Mouse (Mus musculus) ovary, postnatal 36 days (tissue): Measurements from ENCODE around the gene Tcf7l1.

ENCODE experiments used
- DNase-seq: peaks from one replicate; pipeline ENCODE4 v3.0.0; 2022; ENCODE audit warnings: low spot score, mixed read lengths

The Tcf7l1 gene

DNA sequence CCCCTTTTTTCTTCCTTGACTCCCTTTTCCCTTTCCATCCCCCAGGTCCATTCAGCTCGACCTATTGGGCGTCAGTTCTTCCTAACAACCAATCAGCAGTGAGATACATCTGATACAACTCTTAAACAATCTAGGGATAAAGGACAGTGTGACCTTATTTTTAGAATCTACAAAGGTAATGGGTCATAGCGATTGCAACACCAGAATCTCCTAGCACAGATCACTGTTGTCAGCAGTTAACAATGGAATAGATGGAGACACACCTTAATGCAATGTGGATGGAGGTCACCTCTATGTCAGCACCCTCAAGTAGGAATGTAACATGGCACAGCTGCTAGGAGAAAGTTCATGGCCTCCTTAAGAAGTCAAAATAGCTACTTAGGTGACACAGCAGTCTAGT lies 166.1 kb downstream of the Tcf7l1 start:
- DNase-seq: no peak

DNA sequence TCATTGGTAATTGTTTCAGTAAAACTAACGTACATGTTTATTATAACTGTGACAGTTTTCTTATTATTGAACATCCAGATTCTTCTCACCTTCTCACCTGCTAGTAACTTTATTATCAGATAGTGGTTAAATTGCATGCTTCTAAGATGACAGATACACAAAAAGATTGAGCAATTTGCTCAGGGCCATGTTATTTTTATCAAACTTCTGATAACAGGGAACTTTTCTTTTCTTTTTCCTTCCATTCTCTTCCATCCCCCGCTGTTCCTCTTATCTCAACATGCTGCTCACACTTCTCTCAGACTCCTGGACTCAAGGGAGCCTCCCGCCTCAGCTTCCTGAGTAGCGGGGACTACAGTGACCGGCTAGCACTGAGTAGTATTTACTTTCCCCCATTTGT lies 168.1 kb downstream of the Tcf7l1 start:
- DNase-seq: no peak

DNA sequence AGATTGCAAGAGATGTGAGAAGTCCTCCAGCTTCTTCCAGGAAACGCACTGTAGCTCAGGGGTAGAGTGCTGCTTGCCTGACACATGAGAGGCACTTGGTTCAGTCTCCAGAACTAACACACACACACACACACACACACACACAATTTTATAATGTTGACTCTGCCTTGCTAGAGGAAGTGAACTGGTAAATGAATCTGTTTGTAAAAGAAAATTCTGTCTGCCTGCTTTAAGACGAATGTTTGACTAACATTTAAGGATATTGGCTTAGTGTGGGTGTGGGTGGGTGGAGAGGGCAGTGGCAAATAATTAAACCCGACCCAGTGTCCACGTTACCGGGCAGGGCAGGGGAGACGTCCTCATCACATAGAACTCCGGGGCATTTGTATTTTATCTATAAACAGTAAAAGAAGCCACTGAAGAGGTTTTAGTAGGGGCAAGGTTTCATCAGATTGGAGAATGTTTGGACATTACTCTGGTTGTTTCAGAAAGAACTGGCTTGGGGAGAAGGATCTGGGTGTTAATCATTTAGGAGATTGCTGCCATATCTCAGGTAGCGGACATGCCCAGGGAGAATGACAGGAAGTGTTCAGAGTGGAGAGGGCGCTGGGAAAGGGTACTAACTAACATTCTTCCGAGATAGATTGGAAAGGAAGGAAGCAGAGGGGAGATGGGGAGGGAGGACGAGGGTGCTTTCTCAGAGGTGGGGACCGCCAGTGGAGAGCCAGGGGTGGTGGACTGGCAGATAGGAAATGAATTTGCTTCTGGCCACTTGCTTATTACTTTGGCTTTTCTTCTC lies 169.1 kb downstream of the Tcf7l1 start:
- DNase-seq: no peak

DNA sequence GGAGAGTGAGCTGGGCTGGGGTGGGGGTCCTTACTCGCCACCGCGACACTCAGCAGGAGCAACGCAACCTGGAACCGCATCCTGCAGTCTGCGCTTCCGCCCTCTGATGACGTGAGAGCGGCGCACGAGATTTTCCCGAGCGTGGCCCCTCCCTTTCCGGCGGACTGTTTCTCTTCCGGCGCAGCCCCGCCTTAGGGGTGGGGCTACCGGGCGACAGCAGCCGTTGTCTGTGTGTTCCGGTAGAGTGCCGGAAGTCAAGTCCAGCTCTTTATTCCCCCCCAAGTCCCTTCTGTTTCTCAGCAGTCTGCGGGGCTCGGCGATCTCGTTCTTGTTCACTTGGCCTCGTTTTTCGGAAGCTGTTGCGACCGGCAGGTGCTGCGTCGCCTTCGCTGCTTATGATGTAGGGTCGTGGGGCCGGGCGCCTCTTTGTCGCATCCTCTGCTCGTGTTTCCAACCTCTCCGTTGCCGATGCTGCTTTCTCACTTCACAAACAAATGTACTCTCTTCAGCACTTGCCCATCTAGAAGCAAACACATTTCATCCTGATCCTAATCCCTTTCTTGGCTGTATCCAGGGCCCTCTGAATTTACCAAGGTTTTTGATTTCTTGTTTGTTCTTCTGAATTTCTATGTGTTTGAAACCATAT lies 172.3 kb downstream of the Tcf7l1 start, which contains the start of gene Tgoln1:
Gene Tgoln1 (minus strand): TSS at position 358 of the 646 bp plus-strand sequence.
- DNase-seq: peak; percentile 92

DNA sequence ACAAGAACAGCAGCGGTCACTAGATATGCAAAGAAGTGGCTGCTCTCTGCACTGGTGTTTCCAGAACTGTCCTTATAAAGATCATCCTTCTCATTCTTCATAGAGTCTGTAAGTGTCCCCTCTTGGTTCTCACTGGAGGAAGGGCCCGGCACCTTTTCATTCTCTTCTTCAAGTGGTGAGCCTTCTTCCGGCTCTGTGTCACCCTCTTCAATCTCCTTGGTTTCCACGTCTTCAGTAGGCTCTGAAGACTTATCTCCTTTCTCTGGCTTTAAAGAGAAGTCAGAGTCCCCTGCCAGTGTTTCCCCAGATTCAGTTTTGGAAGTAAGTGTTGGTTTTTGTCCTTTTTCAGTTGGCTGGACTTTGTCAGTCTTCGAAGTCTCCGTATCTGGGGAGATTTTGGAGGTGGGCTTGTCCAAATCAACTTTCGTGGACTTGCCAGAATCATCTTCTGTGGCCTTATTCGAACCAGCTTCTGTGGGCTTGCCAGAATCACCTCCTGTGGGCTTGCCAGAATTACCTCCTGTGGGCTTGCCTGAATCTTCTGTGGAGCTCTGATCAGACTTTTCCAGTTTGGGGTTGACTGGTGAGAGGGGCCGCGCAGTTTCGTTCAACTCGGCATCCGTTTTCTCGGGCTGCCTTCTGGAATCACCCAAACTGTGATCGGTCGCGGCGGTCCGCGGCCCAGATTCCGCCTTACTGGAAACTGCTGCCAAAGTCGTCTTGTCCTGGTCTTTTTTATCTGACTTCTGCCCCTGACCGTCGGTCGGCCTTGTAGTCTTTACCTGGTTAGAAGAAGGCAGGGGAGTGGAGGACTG lies 173.3 kb downstream of the Tcf7l1 start:
- no peak for DNase-seq

DNA sequence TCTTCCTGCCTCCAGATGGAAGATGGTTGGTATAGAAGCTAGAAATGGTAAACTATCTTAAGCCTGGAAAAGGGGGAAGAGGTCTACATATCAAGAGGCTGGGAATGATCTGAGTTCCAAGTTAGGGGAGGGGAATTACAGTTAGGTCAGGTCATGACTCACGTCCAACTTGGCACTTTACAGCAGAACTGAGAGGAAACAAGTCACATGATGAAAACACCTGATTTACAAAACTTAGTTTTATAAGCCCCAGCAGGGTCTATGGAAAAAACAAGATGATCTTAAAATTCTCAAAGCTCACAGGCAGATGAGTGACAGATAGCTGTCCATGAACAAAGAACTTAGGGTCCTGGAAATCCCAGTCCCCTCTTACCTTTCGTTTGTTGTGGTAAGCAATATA lies 173.9 kb downstream of the Tcf7l1 start:
- DNase-seq: no peak

DNA sequence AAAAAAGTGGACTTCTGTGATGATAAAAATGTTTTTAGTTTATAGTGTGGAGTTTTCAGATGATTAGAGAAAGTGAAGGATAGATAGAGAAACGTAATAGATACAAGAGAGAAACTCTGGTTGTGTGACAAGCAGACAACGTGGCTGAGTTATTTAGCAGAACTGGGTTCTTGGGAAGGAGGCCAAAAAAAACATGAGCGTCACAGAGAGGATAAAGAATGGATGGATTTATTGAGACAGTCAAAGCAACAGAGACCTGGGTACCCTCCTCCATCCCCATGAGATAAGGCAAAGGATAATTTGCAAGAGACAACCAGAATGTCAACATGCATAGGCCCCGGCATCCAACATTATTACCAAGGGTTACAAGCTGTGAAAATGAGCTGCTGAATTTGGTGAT lies 178.8 kb downstream of the Tcf7l1 start:
- DNase-seq: no peak

DNA sequence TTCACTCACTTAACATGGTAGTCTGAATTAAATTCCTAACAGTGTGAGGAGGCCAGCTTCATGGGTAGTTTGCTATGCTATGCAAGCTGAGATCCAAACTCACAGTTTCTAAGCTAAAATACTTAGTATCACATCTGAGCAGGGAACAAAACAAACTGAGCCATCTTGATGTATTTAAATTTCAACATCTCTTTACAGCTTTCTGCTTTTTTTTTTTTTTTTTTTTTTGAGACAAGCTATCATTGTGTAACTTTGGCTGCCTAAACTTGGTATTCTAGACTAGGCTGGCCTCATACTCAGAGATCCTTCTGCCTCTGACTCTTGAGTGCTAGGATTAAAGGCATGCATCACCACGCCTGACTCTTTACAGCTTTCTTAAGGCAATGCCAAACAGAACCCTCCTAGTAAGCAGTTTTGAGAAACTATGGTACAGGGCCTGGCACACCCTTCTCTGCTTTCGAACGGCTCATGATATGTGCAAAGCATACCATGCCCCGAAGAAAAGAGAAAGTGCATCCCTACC lies 180.3 kb downstream of the Tcf7l1 start:
- no peak for DNase-seq

DNA sequence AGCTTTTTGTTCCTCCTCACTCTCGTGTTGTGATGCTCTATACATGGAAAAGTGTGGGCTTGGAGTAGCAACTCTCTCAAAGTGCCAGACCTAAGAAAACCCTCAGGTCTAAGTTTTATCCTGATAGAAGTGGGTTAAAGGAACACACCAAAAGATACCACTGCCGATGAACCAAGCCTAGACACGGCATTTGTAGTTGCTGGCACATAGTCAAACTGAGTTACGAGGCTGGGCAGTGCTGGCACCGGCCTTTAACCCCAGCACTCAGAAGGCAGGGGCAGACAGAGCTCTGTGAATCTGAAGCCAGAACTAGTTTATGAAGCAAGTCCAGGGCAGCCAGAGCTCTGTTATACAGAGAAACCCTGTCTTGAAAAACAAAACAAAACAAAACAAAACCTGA lies 181.4 kb downstream of the Tcf7l1 start:
- DNase-seq: no peak

DNA sequence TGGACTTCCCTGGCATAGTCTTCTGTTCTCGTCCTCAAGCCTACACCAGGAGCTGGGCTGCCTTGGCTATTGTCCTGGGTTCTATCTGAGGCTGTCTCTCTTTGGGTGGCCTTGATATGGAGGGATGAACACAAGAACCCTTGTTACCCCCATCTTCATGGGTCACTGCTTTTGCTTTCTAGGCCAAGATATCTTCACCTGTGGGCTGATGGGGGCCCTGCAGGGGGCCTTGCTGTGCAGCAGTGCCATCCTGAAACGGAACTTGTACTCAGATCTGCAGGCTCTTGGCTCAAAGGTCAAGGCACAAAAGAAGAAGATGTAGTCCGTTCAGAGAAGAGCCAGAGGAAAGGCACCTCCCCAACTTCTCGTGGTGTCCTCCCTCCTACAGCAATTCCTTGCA lies 182.0 kb downstream of the Tcf7l1 start:
- no peak for DNase-seq

DNA sequence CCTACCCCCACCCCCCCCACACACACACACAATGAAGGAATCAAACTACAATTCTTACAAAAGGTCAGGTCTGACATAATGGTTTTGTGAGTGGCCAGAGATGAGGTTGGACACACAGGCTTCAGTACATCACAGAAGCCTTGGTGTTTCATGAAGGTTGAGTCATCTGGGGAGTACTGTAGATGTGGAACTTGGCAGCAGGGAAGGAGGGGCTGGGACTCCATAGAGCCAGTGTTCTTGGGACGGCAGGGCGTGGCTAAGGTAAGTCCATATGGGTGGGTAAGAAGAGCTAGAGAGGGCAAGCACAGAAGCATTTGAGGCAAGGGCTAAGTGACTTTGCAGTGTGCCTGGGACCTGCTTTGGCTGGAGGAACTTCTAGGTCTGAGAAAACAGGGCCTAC lies 185.0 kb downstream of the Tcf7l1 start:
- DNase-seq: no peak

DNA sequence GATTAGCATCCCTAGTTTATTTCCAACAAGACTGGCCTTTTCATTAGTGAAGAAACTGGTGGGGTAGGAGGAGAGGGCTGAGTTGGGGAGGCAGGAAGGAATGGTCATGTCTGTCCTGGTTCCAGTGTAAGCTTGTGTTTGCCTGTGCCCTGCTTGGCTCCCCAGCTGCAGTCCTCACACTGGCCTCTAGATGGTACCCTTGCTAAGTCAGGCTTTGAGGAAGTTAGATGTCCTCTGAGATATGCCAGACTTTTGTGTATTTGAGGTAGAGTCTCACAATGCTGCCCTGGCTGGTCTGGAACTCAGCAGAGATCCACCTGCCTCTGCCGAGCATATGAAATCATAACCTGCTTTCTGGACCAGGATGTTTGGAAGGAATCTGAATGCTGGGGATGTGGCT lies 187.3 kb downstream of the Tcf7l1 start:
- DNase-seq: peak; percentile 71

DNA sequence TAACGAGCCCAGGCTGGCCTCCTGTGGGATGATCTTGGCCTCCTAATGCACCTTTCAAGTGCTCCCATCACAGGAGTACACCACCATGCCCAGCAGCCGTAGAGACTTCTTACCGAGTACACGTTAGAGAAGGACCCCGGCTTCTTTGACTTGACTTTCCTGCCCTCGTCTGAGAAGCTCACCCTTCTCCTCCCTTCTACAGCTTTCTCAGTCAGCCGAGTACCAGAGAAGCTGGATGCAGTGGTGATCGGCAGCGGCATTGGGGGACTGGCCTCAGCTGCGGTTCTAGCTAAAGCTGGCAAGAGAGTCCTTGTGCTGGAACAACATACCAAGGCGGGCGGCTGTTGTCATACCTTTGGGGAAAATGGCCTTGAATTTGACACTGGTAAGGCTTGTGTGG lies 188.3 kb downstream of the Tcf7l1 start:
- DNase-seq: no peak

DNA sequence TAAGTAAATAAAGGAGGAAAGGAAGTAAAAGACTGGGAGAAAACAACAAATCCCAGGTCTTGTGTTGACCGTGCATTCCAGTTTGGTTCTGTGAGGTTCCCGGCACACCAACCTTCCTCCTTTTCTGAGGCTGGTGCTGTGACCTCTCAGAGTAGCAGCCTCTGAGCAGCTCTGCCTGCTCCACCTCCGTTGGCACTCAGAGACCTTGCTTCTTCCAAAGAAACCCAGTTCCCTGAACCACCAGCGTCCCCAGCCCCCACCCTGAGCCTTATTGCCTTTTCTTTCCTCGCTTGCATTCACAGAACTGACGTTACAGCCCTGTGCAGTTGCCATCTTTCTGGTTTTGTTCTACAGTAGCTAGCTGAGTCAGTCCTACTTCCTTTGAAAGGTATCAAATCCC lies 188.8 kb downstream of the Tcf7l1 start:
- DNase-seq: no peak

DNA sequence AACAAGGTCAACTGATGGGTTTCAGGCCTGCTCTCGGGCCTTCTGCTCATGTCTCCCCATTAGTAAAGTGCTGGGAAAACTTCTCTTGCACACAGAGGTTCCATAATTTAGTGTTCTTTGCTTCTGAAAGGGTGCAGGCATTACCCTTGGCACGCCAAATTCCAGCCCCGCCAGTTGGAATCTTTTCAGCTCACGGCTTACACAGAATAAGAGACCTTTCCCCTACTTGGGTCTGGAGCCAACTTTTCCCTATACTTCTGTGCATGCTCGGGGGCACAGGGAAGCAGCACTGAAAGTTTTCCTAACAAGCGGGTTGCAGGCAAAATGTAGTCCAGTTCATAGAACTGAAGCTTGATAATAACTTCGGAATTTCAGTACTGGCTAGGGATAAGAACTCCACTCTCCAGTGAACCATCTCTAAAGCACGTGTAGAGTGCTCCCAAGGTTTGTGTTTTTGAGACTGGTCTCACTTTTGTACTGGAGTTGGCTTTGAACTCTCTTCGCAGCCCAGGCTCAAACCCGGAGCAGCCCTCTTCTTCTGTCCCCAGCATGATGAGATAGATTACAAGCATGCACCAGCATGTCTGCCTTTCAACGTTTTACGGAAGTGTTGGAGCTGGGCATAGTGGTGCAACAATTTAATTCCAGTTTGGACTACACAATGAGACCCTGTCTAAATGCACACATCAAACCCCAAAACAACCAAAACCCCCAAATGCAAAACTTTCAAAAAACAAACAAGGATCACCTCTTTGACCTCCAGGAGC lies 190.1 kb downstream of the Tcf7l1 start:
- peak; percentile 54 for DNase-seq

DNA sequence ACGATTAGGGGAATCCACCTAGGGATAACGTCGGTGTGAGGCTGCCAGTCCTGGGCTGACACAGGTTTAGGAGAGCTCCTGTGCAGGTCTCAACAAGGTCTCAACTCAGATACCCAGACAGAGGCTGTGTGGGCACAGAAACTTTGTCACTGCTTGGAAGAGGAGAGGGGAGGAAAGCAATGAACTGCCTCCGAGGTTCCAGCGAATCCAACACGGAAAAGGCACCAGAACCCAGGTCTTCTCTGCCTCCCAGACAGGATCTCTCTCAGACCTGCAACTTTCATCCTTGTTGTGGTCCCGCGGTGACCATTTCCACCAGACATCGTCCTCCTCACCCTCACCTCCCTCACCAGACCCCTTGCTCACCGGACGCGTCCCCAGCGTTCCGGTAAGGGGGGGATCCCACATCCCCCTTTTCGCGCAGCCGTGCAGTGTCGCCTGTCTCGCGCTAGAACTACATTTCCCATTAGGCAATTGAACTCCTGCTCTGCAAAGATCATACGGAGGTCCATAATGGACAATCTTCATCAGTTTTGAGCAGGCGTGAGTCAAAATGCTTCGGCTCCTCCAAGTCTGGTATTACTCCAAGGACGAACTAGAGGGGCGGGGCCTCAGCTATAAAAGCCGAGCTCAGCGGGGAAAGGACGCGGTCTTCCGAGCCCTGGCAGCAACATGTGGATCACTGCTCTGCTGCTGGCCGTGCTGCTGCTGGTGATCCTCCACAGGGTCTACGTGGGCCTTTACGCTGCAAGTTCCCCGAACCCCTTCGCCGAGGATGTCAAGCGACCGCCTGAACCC lies 190.9 kb downstream of the Tcf7l1 start, which contains the start of the genes Elmod3 and Retsat:
Gene Elmod3 (minus strand): TSS at position 458 of the 798 bp plus-strand sequence.
Gene Retsat (plus strand): TSS at position 520 of the 798 bp plus-strand sequence.
- peak; percentile 95 for DNase-seq

DNA sequence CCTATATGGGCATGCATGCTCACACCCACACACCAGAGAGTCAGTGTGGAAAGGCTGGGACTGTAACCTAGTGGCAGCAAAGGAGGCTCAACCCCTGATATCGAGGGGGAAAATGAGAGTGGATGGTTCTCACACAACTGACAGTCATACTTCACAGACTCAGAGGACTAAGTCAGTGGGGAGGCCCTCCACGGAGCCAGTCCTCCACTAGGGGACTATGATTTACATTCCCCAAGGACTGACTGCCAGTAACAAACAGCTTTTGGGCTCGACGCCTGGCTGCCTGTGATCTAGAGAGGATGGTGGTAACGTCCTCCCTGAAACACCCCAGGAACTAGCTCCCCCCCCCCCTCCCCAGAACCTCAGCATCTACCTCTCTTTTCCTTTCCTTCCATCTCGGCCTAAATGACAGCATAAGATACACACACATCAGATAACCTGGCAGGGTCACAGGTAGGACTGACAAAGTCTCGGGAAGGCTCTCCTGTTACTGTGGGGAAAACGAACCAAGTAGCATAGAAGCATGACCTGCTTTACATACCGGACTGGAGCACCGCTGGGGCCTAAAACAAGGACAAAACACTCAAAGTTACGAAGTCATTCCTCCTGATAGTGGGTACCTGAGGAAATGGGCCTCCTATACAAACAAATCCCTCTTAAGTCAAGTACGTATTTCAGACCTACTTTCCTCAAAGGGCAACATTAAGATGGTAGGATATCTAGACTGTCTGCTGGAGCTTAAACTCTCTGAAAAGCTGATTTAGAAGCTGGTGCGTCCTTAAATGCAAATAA lies 191.8 kb downstream of the Tcf7l1 start:
- no peak for DNase-seq

DNA sequence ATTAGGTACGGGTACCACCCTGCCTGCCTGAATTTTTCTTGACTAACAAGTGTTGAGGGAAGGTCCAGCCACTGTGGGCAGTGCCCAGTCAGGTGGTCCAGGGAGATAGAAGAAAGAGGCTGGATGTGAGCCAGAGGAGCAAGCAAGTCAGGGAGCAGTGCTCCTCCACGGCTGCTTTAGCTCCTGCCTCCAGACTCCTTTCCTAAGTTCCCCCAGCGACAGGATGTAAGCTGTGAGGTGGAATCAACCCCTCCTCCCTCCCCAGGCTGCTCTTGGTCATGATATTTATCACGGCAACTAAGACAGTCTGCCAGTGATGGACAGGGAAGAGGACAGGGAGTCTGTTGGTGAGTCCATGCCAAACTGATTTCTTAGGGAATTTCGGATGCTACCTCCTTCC lies 195.1 kb downstream of the Tcf7l1 start:
- no peak for DNase-seq

DNA sequence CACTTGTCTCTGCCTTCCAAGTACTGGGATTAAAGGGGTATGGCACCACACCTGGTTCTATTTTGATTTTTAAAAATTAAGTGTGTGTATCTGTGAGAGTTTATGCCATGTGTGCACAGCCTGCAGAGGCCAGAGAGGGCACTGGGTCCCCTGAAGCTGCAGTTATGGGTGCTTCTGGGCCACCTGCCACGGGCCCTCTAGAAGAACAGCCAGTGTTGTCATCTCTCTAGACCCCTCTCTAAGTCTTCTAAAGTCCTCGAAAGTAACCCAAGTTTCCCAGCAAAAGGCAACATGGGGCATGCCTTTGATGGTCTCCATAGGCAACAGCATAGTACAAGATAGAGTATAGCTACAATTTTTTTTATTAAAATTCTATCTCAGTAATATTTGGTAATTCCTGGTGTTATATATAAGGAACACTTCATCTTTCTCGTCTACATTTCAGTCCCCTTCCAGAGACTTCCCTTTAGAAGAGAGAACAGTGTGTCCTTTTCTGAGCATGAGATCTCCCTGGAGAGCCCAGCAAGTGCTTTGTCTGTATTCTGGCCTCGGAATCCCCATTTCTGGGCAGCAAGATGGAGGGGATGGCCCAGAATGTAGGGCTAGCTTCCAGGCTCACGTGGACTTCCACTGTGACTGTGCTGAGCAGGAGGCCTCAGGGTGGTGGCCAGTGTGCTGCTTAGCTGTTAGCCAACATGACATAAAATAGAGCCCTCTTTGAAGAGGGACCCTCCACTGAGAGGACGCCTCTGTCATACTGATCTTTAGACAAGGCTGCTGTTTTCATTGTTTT lies 195.8 kb downstream of the Tcf7l1 start:
- no peak for DNase-seq
